Mouse (Mus musculus): ENCODE data around the gene Tab1. TPM values are rescaled to one million over a fixed set of nuclear protein-coding genes. Genes with fewer than 3 reads are reported as not detected.

The Tab1 gene
- polyA plus RNA-seq, 1 experiment from 2014 or later, result 38.3 TPM

DNA sequence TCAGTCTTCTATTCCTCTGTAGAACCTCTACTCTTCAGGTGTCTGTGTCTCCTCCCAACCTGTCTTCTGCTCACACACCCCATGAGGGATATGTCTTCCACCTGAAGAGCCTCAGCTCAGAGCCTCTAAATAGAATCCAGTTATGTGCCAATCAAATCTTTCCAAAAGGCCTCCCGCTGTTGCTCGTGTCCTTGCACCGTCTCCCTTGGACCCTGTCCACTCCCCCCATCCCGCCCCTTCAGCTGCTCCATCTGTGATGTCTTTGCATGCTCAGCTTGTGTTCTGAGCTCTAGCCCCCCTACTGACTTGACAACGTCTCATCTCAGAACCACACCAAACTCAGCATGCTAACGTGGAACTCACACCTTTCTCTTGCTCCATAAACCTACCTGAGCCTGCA lies 1.5 kb upstream of the Tab1 start:
- 0 out of 2 replicates have a peak, but pooled peaks cover 6% of the 10 kb centered on the region for H3K27me3 ChIP-seq
- ATAC-seq (ENCODE audit: low FRiP score), result no peak
- 70% methylated on average over 6 of the region's 6 CpGs for WGBS
- no peak overlapping the region for H3K4me3 ChIP-seq
- H3K36me3 ChIP-seq, result peaks cover under 1% of the 10 kb centered on the region; the same call in 1 of the 2 replicates
- H3K4me1 ChIP-seq (replicated peaks), result peaks cover 20% of the 10 kb centered on the region
- no peak overlapping the region for H3K9ac ChIP-seq
- no peaks in the 10 kb centered on the region for H3K9me3 ChIP-seq
- no peak overlapping the region for H3K4me2 ChIP-seq
- no peak overlapping the region for H3K27ac ChIP-seq

DNA sequence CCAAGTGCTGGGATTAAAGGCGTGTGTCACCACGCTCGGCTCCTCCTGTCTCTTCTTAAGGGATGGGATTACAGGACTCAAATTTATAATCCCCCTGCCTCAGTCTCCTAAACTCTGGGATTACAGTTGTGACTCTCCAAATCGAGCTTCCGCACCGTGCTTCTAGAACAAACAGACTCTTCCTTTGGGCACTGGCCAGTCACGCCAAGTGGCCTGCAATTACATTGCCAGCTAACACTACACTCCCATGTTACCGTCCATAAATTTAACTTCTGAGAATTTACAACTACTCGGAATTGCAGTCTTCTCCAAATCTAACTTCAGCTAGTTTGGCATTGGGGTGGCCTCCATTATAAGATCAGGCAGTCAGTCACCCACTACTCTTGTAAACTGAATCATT lies 475 bp upstream of the Tab1 start:
- peak overlapping the region; percentile 99; the same call in 1 of the 2 replicates for H3K27ac ChIP-seq
- H3K4me2 ChIP-seq, result peak overlapping the region; percentile 81
- no peak for ATAC-seq (ENCODE audit: low FRiP score)
- H3K9me3 ChIP-seq, result no peaks in the 10 kb centered on the region
- H3K4me1 ChIP-seq (replicated peaks), result peaks cover 23% of the 10 kb centered on the region
- peak overlapping the region; percentile 67 for H3K4me3 ChIP-seq
- H3K9ac ChIP-seq, result no peak overlapping the region
- 84% methylated on average over 9 of the region's 9 CpGs for WGBS
- H3K27me3 ChIP-seq, result 0 out of 2 replicates have a peak, but pooled peaks cover 6% of the 10 kb centered on the region
- H3K36me3 ChIP-seq, result peaks cover 4% of the 10 kb centered on the region; the same call in 1 of the 2 replicates

DNA sequence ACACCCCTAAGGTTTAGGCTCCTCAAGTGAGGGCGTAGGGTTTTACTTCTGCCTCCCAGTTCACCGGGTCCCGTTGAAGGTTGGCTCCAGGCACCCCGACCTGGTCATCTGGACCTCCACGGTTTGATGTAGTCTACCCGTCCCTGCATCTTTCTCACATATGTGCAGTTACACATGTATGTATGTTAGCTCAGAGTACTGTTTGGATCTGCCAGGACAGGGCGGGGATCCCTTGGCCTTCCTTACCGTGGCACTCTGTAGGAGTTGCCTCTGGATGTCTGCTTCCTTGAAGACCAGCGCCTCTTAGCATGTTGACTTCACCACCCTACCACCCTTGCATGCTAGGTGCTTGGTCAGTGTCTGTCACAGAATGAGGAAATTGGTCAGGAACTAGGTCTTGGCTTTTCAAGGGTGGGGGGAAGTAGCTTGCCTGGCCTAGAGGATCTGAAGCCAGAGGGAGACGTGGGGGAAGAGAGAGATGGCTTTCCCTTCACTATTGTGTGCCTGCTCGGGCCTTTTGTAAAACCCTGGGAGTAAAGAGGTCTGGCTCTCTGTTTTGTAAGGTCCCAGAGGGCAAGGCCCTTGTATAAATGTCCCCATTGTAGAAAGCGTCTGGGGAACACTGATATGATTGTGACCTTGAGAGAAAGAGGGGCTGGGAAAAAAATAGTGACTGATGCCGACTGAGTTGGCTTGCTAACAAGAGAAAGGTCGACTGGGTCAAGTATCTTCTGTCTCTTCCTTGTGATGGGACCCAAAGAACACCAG lies 939 bp downstream of the Tab1 start:
- WGBS, result 12% methylated on average over 14 of the region's 14 CpGs
- Histone ChIP-seq H3K36me3 (peaks cover 4% of the 10 kb centered on the region; the same call in 1 of the 2 replicates), H3K27me3 (0 out of 2 replicates have a peak, but pooled peaks cover 6% of the 10 kb centered on the region), H3K4me1 (replicated peaks) (peaks cover 36% of the 10 kb centered on the region), H3K9ac (peak overlapping the region; percentile 85), H3K9me3 (no peaks in the 10 kb centered on the region), H3K4me2 (peak overlapping the region; percentile 81), H3K4me3 (peak overlapping the region; percentile 67), H3K27ac (peak overlapping the region; percentile 99)
- ATAC-seq (ENCODE audit: low FRiP score), result peak; percentile 38; the same call in 1 of the 2 replicates

DNA sequence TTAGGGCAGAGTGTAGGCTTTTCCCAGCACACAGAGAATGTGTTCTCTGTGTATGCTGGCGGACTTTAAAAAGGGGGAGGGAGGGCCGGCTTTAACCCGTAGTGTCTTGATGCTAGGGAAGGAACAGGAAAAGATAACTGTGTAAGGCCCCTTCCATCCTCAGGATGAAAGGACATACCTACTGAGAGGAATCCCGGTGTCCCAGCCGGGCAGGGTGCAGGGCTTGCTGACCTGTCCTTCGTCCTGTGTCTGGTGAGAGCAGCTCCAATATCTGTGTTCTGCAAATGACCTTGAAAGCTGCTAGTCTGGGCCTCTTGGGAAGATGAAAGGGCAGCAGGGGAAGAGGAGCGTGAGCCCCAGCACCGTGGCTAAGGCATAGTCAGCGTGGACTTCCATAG lies 1.5 kb downstream of the Tab1 start:
- no peak for ATAC-seq (ENCODE audit: low FRiP score)
- 49% methylated on average over 9 of the region's 9 CpGs for WGBS
- peak overlapping the region; percentile 85 for H3K9ac ChIP-seq
- H3K4me1 ChIP-seq (replicated peaks), result peaks cover 38% of the 10 kb centered on the region
- peaks cover 4% of the 10 kb centered on the region; the same call in 1 of the 2 replicates for H3K36me3 ChIP-seq
- H3K4me2 ChIP-seq, result peak overlapping the region; percentile 81
- peak overlapping the region; percentile 67 for H3K4me3 ChIP-seq
- H3K9me3 ChIP-seq, result no peaks in the 10 kb centered on the region
- H3K27ac ChIP-seq, result peak overlapping the region; percentile 99
- 0 out of 2 replicates have a peak, but pooled peaks cover 6% of the 10 kb centered on the region for H3K27me3 ChIP-seq

DNA sequence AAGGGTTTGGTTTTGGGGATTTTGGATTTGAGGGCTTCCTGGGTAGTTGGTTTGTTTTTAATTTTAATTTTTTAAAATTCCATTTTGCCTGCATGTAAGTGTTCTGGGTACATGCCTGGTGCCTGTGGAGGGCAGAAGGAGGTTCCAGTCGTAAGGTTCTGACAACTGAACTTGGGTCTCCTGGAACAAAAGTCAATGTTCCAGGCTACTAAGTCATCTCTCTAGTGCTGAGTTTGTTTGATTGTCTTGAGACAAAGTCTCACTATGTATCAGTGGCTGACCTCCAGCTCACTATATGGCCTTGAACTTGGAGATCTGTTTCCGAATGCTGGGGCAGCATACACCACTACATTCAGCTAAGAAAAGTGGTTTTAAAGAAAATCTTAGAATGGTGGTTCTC lies 2.6 kb downstream of the Tab1 start:
- no peak overlapping the region for H3K27ac ChIP-seq
- H3K36me3 ChIP-seq, result peaks cover 8% of the 10 kb centered on the region
- no peak overlapping the region for H3K9ac ChIP-seq
- H3K4me3 ChIP-seq, result no peak overlapping the region
- H3K27me3 ChIP-seq, result 0 out of 2 replicates have a peak, but pooled peaks cover 5% of the 10 kb centered on the region
- 88% methylated on average over 2 of the region's 2 CpGs for WGBS
- ATAC-seq (ENCODE audit: low FRiP score), result no peak
- H3K4me1 ChIP-seq (replicated peaks), result peaks cover 38% of the 10 kb centered on the region
- H3K9me3 ChIP-seq, result no peaks in the 10 kb centered on the region
- H3K4me2 ChIP-seq, result no peak overlapping the region

DNA sequence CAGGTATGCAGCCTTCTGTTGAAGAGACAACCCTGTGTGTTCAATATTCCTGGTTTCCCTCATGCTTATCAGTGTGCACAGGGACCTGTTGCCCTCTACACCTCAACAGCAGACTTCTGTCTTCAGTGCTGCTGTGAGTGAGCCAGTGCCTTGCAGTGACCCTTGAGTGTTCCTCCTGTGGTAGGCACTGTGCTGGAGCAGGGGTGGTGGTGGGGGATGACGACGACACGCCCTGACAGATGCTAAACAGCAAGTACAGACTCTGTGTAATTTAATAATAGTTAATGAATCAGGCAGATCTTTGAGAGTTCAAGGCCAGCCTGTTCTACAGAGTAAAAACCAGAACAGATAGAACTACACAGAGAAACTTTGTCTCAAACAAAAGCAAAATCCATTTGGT lies 3.7 kb downstream of the Tab1 start:
- Histone ChIP-seq H3K4me2 (no peak overlapping the region), H3K4me1 (replicated peaks) (peaks cover 38% of the 10 kb centered on the region), H3K9me3 (no peaks in the 10 kb centered on the region), H3K9ac (no peak overlapping the region), H3K27me3 (no peaks in the 10 kb centered on the region), H3K36me3 (peaks cover 19% of the 10 kb centered on the region), H3K27ac (no peak overlapping the region), H3K4me3 (no peak overlapping the region)
- WGBS, result 97% methylated on average over 3 of the region's 3 CpGs
- no peak for ATAC-seq (ENCODE audit: low FRiP score)

DNA sequence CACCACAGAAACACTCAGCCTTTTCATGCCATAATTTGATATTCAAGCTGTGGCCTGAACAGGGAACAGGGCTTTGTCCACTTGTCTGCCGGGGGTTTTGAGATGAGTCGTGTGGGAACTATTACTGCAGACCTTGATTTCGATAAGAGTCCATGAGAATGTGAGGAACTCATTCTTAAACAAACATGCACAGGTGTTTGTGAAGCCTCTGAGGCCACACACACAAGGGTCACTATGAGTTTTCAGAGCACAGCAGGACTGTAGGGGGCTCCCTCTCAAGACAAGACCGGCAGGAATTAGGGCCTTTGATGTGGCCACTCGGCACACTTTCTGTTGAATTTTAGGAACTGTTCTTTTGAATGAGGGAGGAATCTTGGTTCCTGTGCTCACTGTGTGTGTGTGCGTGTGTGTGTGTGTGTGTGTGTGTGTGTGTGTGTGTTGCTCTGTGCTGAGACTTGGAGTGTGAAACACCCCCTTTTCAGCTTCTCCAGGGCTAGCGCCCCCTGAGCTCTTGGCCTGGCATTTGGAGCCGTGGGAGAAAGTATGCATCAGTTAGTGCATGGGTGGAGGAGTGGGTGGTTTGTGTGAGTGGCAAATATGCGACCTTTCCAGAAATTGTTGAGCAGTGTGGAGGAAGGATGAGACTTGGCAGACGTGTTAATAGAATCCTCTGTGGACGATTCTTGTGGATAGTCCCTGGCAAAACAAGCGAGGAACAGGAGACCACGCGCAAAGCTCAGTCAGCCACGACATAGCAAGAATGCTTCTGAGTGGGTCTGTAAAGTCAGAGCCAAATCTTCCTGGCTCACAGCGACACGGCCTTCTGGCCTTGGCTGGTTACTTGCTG lies 5.2 kb downstream of the Tab1 start:
- 68% methylated on average over 17 of the region's 17 CpGs for WGBS
- H3K4me2 ChIP-seq, result no peak overlapping the region
- 0 out of 2 replicates have a peak overlapping the region, but pooled peaks have one; percentile 3 for H3K27ac ChIP-seq
- H3K4me1 ChIP-seq (replicated peaks), result peaks cover 35% of the 10 kb centered on the region
- no peaks in the 10 kb centered on the region for H3K9me3 ChIP-seq
- H3K4me3 ChIP-seq, result no peak overlapping the region
- peaks cover 27% of the 10 kb centered on the region for H3K36me3 ChIP-seq
- no peaks in the 10 kb centered on the region for H3K27me3 ChIP-seq
- ATAC-seq (ENCODE audit: low FRiP score), result no peak
- H3K9ac ChIP-seq, result 0 out of 2 replicates have a peak overlapping the region, but pooled peaks have one; percentile 24

DNA sequence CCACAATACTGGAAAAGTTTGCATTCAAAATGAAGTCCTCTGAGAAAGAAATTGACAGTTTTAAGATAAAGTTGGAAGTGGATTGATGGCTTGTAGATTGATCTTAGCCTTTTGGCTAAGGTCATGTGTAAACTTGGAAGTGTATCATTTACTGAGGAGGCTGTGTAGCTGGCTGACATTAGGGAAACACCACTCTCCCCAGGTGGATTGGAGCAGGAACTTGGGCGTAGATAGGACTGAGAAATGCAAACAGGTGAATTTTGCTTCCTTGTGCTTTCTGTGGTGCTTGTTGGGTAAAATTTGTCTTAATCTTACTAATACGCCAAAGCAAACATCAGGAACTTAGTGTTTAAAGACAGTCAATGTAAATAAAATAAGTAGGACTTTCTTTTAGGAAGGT lies 7.4 kb downstream of the Tab1 start:
- 97% methylated on average over 2 of the region's 2 CpGs for WGBS
- Histone ChIP-seq H3K4me3 (no peak overlapping the region), H3K9ac (no peak overlapping the region), H3K4me1 (replicated peaks) (peaks cover 18% of the 10 kb centered on the region), H3K36me3 (peaks cover 33% of the 10 kb centered on the region), H3K27me3 (no peaks in the 10 kb centered on the region), H3K9me3 (no peaks in the 10 kb centered on the region), H3K27ac (no peak overlapping the region), H3K4me2 (no peak overlapping the region)
- ATAC-seq (ENCODE audit: low FRiP score), result no peak

DNA sequence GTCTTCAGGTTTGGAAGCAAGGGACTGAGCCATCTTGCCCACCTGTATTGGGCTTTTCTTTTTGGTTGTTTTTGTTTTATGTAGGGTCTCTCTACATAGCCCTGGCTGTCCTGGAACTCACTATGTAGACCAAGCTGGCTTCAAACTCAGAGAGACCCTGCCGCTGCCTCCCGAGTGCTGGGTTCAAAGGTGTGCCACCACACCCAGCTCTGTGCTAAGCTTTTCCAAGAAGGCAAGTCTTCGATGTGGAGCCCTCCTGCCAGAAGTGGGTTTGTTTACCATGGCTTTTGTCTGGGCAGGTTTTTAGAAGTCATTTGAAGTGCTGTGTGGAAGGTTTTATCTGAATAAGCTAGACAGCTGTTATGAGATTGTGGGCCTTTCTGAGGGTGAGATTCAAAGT lies 8.0 kb downstream of the Tab1 start:
- H3K36me3 ChIP-seq, result peaks cover 33% of the 10 kb centered on the region
- no peaks in the 10 kb centered on the region for H3K27me3 ChIP-seq
- 96% methylated on average over 3 of the region's 3 CpGs for WGBS
- no peak overlapping the region for H3K4me2 ChIP-seq
- no peak overlapping the region for H3K27ac ChIP-seq
- H3K4me1 ChIP-seq (replicated peaks), result peaks cover 18% of the 10 kb centered on the region
- no peaks in the 10 kb centered on the region for H3K9me3 ChIP-seq
- no peak overlapping the region for H3K4me3 ChIP-seq
- no peak overlapping the region for H3K9ac ChIP-seq
- ATAC-seq (ENCODE audit: low FRiP score), result no peak

DNA sequence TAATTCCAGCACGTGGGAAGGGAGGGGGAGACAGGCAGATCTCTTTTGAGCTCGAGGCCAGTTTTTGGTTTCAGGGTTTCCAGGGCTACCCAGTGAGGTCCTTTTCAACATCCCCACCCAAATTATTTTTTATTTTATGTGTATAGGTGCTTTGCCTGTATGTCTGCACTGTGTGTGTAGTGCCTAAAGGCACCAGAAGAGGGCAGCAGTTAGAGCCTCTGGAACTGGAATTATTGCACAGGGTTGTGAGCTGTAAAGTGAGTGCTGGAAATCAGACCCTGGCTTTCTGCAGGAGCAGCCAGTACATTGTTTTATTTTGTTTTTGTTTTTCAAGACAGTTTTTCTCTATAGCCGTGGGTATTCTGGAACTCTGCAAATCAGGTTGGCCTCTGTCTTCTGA lies 9.2 kb downstream of the Tab1 start:
- Histone ChIP-seq H3K4me3 (no peak overlapping the region), H3K36me3 (peaks cover 28% of the 10 kb centered on the region), H3K27me3 (no peaks in the 10 kb centered on the region), H3K9ac (no peak overlapping the region), H3K9me3 (no peaks in the 10 kb centered on the region), H3K4me2 (no peak overlapping the region), H3K4me1 (replicated peaks) (peaks cover 18% of the 10 kb centered on the region), H3K27ac (no peak overlapping the region)
- ATAC-seq (ENCODE audit: low FRiP score), result no peak
- 95% methylated on average over 3 of the region's 3 CpGs for WGBS

DNA sequence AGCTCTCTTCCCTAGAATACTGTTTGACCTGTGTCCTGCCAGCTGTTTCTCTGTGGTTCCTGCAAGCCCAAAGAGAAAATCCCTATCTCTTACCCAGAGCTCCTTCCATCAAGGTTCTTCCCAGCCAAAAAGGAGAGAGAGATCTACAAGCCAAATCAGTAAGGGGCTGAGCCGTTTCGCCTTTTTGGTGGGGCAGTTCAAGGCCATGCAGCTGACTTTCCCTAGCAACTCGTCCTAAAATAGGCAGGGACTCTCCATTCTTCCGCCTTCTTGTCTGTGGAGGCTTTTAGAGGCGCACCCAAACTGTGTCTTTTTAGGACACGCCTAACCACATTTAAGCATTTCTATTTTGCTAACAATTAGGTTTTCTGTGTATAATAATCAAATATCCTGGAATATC lies 10.8 kb downstream of the Tab1 start:
- no peak overlapping the region for H3K4me3 ChIP-seq
- no peak overlapping the region for H3K27ac ChIP-seq
- peaks cover 37% of the 10 kb centered on the region for H3K36me3 ChIP-seq
- no peak for ATAC-seq (ENCODE audit: low FRiP score)
- no peaks in the 10 kb centered on the region for H3K9me3 ChIP-seq
- 94% methylated on average over 6 of the region's 6 CpGs for WGBS
- no peak overlapping the region for H3K9ac ChIP-seq
- H3K4me1 ChIP-seq (replicated peaks), result 0 out of 2 replicates have a peak, but pooled peaks cover 3% of the 10 kb centered on the region
- no peaks in the 10 kb centered on the region for H3K27me3 ChIP-seq
- no peak overlapping the region for H3K4me2 ChIP-seq

DNA sequence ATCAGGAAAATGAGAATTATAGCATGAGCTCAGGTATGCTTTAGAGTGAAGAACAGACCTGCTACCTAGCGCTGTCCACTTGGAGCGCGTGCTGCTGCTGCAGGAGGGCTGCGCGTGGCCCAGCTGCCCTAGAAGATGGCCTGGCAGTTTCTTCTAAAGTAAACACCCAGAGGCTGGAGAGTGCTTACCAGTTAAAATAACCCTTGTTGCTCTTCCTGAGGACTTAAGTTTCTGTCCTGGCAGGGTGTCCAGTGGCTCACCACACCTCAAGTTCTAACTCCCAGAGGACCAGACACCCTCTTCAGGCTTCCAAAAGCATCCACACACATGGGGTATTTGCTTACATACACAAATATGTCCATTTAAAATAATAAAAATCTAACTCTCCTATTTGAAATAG lies 12.5 kb downstream of the Tab1 start:
- no peak overlapping the region for H3K4me3 ChIP-seq
- H3K27ac ChIP-seq, result no peak overlapping the region
- H3K4me1 ChIP-seq (replicated peaks), result no peaks in the 10 kb centered on the region
- no peaks in the 10 kb centered on the region for H3K27me3 ChIP-seq
- 97% methylated on average over 5 of the region's 5 CpGs for WGBS
- no peak for ATAC-seq (ENCODE audit: low FRiP score)
- no peak overlapping the region for H3K9ac ChIP-seq
- no peaks in the 10 kb centered on the region for H3K9me3 ChIP-seq
- no peak overlapping the region for H3K4me2 ChIP-seq
- H3K36me3 ChIP-seq, result peaks cover 51% of the 10 kb centered on the region
